Mouse (Mus musculus) NIH3T3 (cell line): ENCODE data around the gene Akap7.
A peak's percentile ranks its signal among the peaks of the same experiment; 100 is the strongest.

Experiments
- DNase-seq: peaks from one replicate; pipeline ENCODE4 v3.0.0-alpha.2; 2012; ENCODE audit warnings: low read depth

Gene Akap7

GRCm38 (mm10) chr10:25307770-25308169 is at the start of gene Akap7:
Gene Akap7 (minus strand): TSS chr10:25307870.
- DNase-seq: no peak

GRCm38 (mm10) chr10:25354390-25354789 is 46.7 kb upstream of the Akap7 start:
- DNase-seq: no peak

DNA sequence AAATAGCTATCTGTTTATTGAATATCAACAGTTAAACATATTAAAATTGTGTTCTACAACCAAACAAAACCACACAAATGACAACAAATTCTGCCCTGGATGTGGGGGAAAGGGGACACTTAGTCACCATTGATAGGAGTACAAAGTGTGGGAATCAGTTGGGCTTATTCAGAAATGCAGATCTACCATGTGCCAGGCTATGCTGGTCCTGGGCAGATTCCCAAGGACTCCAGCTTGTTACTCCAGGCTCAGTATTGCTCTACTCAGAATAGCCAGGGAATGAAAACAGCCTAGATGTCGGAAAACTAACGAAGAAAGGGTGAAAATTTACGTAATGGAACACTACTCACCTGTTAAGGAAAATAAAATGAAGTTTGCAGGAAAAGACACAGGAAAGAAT is 46.3 kb upstream of the Akap7 start:
- no peak for DNase-seq

- DNase-seq: no peak
Measured at GRCm38 (mm10) chr10:25342801-25343200, 35.1 kb upstream of the Akap7 start.

DNA sequence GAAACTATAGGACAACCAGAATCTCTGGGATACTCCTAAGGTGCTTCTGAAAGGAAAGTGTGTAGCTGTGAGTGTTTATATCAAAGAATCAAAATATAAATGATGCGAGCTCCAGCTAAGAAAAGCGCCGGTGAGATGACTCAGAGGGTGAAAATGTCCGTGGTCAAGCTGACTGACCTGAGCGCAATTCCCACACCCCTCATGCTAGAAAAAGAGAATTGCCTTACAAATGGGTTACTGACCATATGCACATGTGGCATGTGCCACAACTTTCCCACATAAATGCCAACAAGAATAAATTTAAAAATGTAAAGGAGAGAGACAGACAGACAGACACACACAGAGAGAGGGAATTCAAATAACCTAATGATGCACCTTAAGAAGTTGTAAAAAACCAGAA is 33.0 kb upstream of the Akap7 start:
- DNase-seq: peak; percentile 67

DNA sequence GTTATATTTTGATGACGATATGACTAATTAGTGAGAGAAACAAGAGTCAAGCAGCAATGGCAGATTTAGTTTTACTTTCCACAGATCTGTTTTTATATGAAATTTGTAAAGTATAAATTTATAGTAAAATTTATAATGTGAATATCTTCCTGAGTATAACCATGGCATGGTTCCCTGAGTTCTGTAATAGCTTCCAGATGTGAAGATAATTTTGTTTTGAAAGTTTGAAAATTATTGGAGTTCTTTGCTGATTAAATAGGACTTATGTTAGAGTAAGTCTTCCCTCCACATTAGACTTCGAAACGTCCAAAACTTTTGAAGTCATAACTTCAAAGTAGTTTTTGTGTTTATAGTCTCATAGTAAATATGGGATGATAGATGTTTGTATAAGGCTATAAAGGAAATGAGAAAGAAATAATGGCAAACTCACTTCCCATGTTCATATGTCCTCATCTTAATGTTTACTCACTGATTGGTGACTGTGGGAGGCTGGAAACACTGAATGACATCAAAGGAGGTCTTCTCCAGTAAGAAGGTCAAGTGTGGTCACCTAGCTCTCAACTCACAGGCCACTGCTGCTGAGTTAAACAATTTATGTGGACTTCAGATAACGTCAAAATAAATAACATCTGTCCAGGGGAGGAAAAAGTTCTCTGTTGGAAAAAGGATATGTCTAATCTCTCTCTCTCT is 25.9 kb upstream of the Akap7 start:
- DNase-seq: peak; percentile 69

GRCm38 (mm10) chr10:25331321-25332049 is 23.8 kb upstream of the Akap7 start:
- peak; percentile 74 for DNase-seq

GRCm38 (mm10) chr10:25330094-25330493 is 22.4 kb upstream of the Akap7 start:
- no peak for DNase-seq

- peak; percentile 46 for DNase-seq
Measured at GRCm38 (mm10) chr10:25327511-25327910, 19.8 kb upstream of the Akap7 start.

DNA sequence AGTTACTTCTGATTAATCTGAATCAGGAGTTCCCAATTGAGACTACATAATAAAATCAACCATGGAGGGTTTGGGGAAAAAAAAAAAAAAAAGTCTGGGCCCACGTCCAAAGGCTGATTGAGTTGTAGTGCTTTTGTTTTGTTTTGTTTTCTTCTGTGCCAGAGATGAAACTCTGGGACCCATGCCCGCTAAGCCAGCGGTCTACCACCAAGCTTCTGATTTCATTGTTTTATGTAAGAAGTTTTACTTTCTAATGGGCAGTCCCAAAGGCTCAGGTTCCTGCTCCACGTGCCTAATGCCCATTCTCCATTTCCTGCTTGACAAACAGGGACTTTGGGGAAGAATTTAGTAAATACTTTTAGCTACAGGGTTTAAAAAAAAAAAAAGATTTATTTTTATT is 18.0 kb upstream of the Akap7 start:
- peak; percentile 57 for DNase-seq

GRCm38 (mm10) chr10:25321198-25321597 is 13.5 kb upstream of the Akap7 start:
- DNase-seq: peak; percentile 51

DNA sequence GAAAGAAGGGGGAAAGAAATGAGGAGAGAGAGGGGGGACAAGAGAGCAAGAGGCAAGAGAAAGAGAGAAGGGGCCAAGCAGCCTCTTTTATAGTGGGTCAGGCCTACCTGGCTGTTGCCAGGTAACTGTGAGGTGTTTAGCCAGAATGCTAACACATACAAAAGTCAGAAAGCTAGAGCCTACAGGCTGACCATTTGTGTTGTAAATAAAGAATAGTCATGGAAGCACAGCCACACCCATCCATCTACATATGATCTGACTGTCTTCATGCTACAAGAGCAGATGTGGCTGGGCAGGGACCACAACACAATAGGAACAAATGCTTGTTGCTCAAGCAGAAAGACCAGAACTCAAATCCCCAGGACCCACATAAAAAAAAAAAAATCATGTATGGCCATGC is 11.9 kb upstream of the Akap7 start:
- DNase-seq: no peak

DNA sequence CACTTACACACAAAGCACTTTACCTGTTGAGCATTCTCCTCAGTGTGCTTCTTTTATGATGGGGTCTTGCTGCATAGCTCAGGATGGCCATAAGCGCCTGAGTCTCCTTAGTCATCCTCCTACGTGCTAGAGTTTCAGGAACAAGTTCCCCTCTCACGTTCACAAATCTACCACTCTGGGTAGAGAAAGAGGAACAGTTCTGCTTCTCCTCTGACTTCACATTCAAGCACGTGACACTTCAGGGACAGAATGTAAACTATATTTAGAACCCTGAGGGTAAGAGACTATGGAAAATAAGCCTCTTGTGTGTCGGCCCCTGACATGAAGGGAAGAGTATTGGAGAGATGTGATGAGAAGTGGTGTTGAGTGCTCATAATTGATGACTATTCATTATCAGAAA is 10.7 kb upstream of the Akap7 start:
- DNase-seq: no peak

GRCm38 (mm10) chr10:25317665-25318064 is 10.0 kb upstream of the Akap7 start:
- DNase-seq: no peak

- no peak for DNase-seq
Measured at GRCm38 (mm10) chr10:25313856-25314584, 6.3 kb upstream of the Akap7 start.

DNA sequence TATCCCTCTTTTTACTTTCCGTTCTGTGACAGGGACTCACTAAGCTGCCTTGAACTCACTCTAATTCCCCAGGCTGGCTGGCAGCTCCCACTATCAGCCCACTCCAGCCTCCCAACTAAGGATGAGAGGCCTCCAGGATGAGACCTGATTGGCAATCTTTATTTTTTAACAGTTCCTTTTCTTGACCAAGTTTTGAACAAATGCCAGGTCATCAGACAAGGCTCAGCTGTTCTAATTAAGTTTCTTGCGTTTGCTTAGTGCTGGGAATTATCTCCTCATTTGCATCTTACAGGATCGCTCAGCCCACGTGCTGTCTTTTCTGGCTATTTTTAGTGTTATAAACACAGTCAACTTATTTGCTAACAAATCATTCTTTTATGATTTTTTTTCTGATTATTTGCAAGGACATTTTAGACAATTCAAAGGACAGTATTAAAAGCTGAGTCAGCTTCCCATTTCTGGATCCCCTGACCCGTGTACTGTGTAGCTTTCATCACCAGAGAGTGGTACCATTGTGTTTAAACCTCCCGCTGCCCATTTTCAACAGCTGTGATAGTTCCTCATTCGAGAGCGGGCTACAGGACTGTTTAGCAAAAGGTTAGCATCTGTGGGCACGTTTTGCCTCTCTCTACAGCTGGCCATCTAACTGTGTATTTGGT is 4.0 kb upstream of the Akap7 start:
- DNase-seq: no peak

DNA sequence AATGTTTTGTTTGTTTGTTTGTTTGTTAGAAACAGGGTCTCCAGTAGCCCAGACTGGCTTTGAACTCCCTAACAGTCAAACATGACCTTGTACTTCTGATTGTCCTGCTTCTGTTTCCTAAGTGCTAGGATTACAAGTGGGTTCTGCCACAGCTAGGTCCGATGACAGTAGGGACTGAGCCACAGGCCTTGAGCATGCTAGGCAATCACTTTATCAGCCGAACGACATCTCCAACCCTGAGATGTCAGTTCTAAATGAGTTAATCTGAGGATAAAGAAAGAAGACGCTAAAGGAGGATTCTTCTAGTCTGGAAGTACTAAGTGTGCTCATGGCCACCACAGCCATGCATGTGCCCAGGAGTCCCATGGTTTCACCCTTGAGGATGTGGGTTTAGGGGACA is 3.1 kb upstream of the Akap7 start:
- DNase-seq: no peak

DNA sequence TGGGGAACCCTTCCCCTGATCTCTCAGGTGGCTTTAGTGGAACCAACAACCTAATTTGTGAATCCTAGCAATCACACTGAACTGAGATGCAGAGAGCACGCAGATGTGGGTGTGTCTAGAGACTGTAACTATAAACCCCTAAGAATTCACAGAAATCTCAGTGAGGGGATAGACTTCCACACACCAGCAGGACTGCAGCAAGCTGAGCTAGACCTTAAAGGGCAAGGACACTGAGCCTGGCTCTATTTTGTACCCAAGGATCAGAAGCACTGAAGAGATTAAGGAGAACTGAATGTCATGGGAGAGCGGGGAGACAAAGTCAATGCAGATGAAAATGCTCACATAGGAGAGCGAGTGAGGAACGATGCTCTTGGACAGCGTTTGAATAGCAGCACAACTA is 2.3 kb upstream of the Akap7 start:
- DNase-seq: no peak

DNA sequence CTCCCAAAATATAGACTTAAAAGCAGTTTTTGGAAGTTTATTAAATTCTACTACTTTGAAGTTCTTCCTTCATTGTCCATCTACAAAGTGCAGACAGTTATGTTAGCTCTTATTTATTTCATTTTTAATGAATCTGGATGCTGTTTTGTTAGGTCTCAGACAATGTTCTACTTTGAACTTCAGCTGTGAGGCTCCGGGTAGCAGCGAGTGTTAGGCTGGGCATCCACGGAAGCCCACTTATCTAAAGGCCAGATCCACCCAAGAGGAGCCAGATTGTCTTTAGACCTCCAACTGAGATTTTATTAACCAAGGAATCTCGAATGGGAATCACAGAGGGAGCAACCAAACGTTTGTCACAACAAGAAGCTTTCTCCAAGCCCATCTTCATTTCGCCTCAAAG is 2.5 kb downstream of the Akap7 start:
- DNase-seq: no peak

GRCm38 (mm10) chr10:25304608-25305007 is 3.1 kb downstream of the Akap7 start:
- DNase-seq: no peak

DNA sequence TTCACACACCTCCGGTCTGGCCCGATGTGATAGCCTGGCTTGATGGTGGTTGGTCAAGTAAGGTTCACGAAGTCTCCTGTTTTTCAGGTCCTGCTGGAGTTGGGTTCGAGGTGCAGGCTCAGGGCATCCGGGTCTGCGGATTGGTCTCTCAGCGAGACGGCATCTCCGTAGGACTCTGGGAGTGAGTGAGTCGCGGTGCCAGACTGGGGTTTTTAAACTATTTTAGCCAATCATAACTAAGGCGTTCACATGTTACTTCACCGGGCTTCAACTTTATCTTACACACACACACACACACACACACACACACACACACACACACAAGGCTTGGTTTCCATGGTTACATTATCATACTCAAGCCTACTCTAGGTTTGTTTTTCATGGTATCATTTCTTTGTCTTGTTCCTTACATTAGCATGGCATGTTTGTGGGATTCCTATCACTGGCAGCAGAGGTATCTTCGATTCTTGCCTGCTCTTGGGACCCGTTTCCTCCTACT is 8.6 kb downstream of the Akap7 start:
- no peak for DNase-seq

GRCm38 (mm10) chr10:25298264-25298671 is 9.4 kb downstream of the Akap7 start:
- DNase-seq: peak; percentile 38
